Mouse (Mus musculus): ENCODE data around the gene Olfr406. TPM values are rescaled to one million over a fixed set of nuclear protein-coding genes. Genes with fewer than 3 reads are reported as not detected.

Gene Olfr406
- total RNA-seq (2022), result not detected

GRCm38 (mm10) chr11:74259508-74259907 is at the start of gene Olfr406:
TSS of gene Olfr406 (plus strand) at chr11:74259808.
- DNase-seq (ENCODE audit: low spot score in 2 of 2), result no peak

DNA sequence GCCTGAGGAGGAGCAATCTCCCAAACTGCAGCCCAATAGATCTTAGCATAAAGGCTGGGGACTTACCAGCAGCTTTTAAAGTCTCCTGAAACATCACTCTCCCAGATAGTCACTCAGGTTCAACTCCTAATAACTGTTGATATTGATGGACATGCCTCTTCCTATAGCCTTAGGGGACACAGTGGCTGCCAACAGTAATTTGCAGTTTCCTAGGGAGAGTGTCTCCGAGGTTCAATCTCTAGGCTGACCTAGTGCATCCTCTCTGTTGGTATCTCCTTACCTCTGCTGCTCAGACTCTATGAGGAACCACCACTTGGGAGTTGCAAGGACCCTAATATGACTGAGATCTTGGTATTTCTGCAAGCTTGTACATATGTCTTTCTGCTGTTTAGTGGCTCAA is 48.3 kb upstream of the Olfr406 start, which contains the start of gene Olfr43:
Olfr43 (minus strand) TSS at position 101 of the 400 bp plus-strand sequence.
- no peak for DNase-seq (ENCODE audit: low spot score in 2 of 2)

DNA sequence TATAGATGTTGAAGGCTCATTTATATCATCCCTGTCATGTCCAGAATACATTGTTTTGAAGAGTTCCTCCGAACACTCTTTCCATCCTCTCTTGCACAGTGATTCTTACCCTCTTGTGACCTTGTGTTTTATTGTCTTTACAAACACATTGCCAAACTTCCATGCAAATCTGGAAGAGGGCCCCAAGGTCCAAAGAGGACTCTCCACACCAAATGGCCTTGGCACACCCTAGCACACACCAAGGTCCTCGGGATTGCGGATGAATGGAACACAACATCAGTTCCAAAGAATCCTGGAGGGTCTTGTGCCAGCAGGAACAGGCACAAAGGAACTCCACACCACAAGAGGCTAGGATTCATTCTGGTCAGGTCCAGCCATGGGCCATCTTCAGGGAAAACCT is 18.4 kb upstream of the Olfr406 start:
- no peak for DNase-seq (ENCODE audit: low spot score in 2 of 2)

DNA sequence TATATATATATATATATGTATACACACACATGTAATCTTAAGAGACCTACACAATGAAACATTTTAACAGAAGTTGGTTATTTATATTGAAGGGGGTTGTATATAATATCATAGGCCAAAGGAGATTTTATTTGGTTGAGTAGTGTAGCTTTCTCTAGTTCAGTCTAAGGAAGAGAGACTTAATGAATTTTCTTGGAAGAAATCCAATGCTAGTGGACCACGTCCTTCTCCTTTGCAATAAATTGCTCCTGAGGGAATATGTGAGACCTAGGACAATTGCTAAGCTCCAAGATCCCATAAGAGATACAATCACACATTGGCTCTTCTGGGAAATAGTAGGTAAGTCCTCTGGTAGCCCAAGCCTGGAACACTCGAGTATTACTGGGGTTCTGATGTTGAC is 23.8 kb downstream of the Olfr406 start, which contains the start of gene Olfr59:
Olfr59 (plus strand) TSS at position 301 of the 400 bp plus-strand sequence.
- DNase-seq (ENCODE audit: low spot score in 2 of 2), result no peak

- no peak for DNase-seq (ENCODE audit: low spot score in 2 of 2)
Observed at GRCm38 (mm10) chr11:74287256-74287655, 27.6 kb downstream of the Olfr406 start.

Other genes with a start within 250 kb of the Olfr406 start
- not detected for gene Olfr139, start 203.3 kb upstream of the Olfr406 start, total RNA-seq (2022)
- not detected for gene Olfr399, start 203.2 kb upstream of the Olfr406 start, total RNA-seq (2022)
- gene Zfp616, start 189.9 kb upstream of the Olfr406 start, total RNA-seq (2022), result not detected
- not detected for gene Olfr401, start 146.1 kb upstream of the Olfr406 start, total RNA-seq (2022)
- not detected for gene Olfr402, start 106.3 kb upstream of the Olfr406 start, total RNA-seq (2022)
- not detected for gene Olfr403, start 73.6 kb upstream of the Olfr406 start, total RNA-seq (2022)
- not detected for gene Olfr43, start 48.4 kb upstream of the Olfr406 start, total RNA-seq (2022)
- gene Olfr59, start 23.9 kb downstream of the Olfr406 start, total RNA-seq (2022), result not detected
- gene Olfr410, start 78.2 kb downstream of the Olfr406 start, total RNA-seq (2022), result not detected
- gene Olfr411, start 92.8 kb downstream of the Olfr406 start, total RNA-seq (2022), result not detected
- gene Olfr412, start 102.3 kb downstream of the Olfr406 start, total RNA-seq (2022), result not detected